Mouse (Mus musculus) G1E (cell line): Measurements from ENCODE around the gene Herc1. TPM values are rescaled to one million over a fixed set of nuclear protein-coding genes. Genes with fewer than 3 reads are reported as not detected.
"Not testable (repeated sequence)": the region's sequence is repeated elsewhere in the genome, so short reads cannot be mapped to it uniquely, and the experiment has no call there.

Experiments
- ATAC-seq: 2 replicates; pipeline ENCODE4 v1.8.0; 2016; ENCODE audit warnings: mild to moderate bottlenecking; ENCODE audit not compliant: insufficient number of reproducible peaks, poor library complexity, low FRiP score, severe bottlenecking; ENCODE audit errors: extremely low read depth
- DNase-seq: peaks from one replicate; pipeline ENCODE4 v3.0.0; 2012; ENCODE audit warnings: low spot score
- H3K27me3 ChIP-seq: 2 replicates; pipeline ENCODE4 v1.6.1; 2012; ENCODE audit warnings: mild to moderate bottlenecking, low read length, inconsistent platforms; ENCODE audit not compliant: insufficient read depth
- H3K36me3 ChIP-seq: replicated peaks from 2 replicates; pipeline ENCODE3; 2012; ENCODE audit warnings: mild to moderate bottlenecking, inconsistent platforms
- H3K4me1 ChIP-seq: 2 replicates; pipeline ENCODE4 v1.6.1; 2012; ENCODE audit warnings: low read depth, low read length, inconsistent platforms, mixed read lengths; ENCODE audit not compliant: insufficient read depth
- H3K4me3 ChIP-seq: 2 replicates; pipeline ENCODE4 v1.5.1; 2012; ENCODE audit warnings: low read depth, mild to moderate bottlenecking, inconsistent platforms, low read length, moderate library complexity, mixed read lengths
- H3K9me3 ChIP-seq: replicated peaks from 2 replicates; pipeline ENCODE4 v1.6.1; 2012; ENCODE audit warnings: inconsistent platforms
- CTCF ChIP-seq: IDR thresholded peaks from 2 replicates; pipeline ENCODE4 v1.5.1; 2012; ENCODE audit warnings: low read depth, low read length, inconsistent platforms, mixed read lengths
- GATA1 ChIP-seq: IDR thresholded peaks from 2 replicates; pipeline ENCODE4 v1.6.1; 2012; ENCODE audit warnings: borderline replicate concordance, low read length, inconsistent platforms, mixed read lengths
- GATA2 ChIP-seq: IDR thresholded peaks from 2 replicates; pipeline ENCODE4 v1.6.1; 2012; ENCODE audit warnings: low read depth, low read length, inconsistent platforms, borderline replicate concordance
- POLR2AphosphoS5 ChIP-seq: IDR thresholded peaks from 2 replicates; pipeline ENCODE4 v1.6.1; 2012; ENCODE audit warnings: low read depth, low read length, inconsistent platforms; ENCODE audit not compliant: insufficient replicate concordance
- TAL1 ChIP-seq: conservative IDR thresholded peaks from 2 replicates; pipeline ENCODE4 v1.6.1; 2012; ENCODE audit warnings: low read depth, low read length, inconsistent platforms, mixed read lengths
- polyA plus RNA-seq: library from polyadenylated mRNA; stranded (reverse); fragments of >175 nt; gene quantifications from 2 replicates; pipeline ENCODE4 v1.2.3, GENCODE M21; 2012
- total RNA-seq, 2 experiments: library from RNA; stranded (forward) in 1 of 2; stranded (reverse) in 1 of 2; fragments of 200-1000 nt in 1 of 2; fragments of >200 nt in 1 of 2; fragmentation: Nextera tagmentation in 1 of 2; gene quantifications; 2 replicates each; pipeline ENCODE4 v1.2.3; 2014 to 2017

Gene Herc1
- total and polyA plus RNA-seq, 3 experiments: 7.0 to 160 (median 105) TPM

GRCm38 (mm10) chr9:66368890-66369433, 18.7 kb downstream of the Herc1 start:
- H3K4me3 ChIP-seq: no peak overlapping the region
- no peak for ATAC-seq
- H3K36me3 ChIP-seq: peaks cover 19% of the 10 kb centered on the region
- peaks cover 33% of the 10 kb centered on the region for H3K4me1 ChIP-seq
- H3K9me3 ChIP-seq: no peaks in the 10 kb centered on the region
- no peaks in the 10 kb centered on the region for H3K27me3 ChIP-seq
- TF ChIP-seq POLR2AphosphoS5 (no peak), GATA2 (no peak), TAL1 (no peak), CTCF (no peak)
- no peak for DNase-seq

DNA sequence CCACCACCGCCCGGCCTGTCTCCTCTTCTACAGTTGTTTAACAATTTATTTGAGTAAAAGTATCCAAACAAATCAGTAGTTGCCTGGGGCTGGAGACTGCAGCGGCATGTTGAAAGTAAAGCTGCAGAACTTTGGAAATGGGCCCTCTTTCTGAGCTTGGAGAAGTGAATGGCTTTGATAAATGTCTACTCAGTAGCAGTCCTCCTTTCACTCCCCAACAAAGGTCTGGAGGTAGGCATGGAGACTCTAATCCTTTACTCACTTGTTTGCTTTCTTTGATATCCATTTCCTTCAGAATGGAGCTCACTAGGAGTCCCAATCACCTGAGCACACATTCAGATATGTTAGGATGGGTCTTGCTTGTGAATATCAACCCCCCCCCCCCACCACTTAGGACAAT, 20.1 kb downstream of the Herc1 start:
- peaks cover 25% of the 10 kb centered on the region for H3K36me3 ChIP-seq
- TF ChIP-seq TAL1: no peak
- no peak for TF ChIP-seq GATA1
- no peak for TF ChIP-seq POLR2AphosphoS5
- TF ChIP-seq GATA2: no peak
- TF ChIP-seq CTCF: no peak
- DNase-seq (no peak), ATAC-seq (no peak)
- H3K4me3 ChIP-seq: no peak overlapping the region
- no peaks in the 10 kb centered on the region for H3K9me3 ChIP-seq
- no peaks in the 10 kb centered on the region for H3K27me3 ChIP-seq
- peaks cover 40% of the 10 kb centered on the region for H3K4me1 ChIP-seq

- peaks cover 25% of the 10 kb centered on the region for H3K36me3 ChIP-seq
- no peak overlapping the region for H3K4me3 ChIP-seq
- peaks cover 40% of the 10 kb centered on the region for H3K4me1 ChIP-seq
- DNase-seq (no peak), ATAC-seq (no peak)
- TF ChIP-seq GATA1 (no peak), CTCF (no peak), POLR2AphosphoS5 (no peak), GATA2 (no peak), TAL1 (no peak)
- H3K27me3 ChIP-seq: no peaks in the 10 kb centered on the region
- H3K9me3 ChIP-seq: no peaks in the 10 kb centered on the region
Observed at GRCm38 (mm10) chr9:66370847-66371246, 20.6 kb downstream of the Herc1 start.

DNA sequence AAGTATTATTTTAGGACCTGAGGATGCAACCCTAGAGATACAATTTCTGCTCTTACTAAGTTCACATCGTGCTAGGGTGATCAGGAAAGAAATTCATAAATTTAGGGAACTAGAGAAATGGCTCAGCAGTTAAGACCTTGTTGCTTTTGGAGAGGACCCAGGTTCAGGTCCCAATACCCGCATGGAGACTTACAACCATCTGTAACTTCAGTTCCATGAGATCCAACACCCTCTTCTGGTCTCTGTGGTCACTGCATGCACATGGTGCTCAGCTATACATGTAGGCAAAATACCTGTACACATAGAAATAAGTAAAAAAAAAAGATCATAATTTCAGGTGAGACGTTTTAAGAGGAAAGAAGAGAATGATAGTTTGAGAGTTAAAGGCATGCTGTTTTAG, 23.2 kb downstream of the Herc1 start:
- Histone ChIP-seq H3K4me3 (no peak overlapping the region), H3K27me3 (no peaks in the 10 kb centered on the region), H3K9me3 (no peaks in the 10 kb centered on the region), H3K4me1 (peaks cover 42% of the 10 kb centered on the region), H3K36me3 (peaks cover 40% of the 10 kb centered on the region)
- no peak for ATAC-seq
- TF ChIP-seq GATA2: no peak
- TF ChIP-seq GATA1: no peak
- no peak for TF ChIP-seq TAL1
- no peak for TF ChIP-seq CTCF
- no peak for TF ChIP-seq POLR2AphosphoS5
- no peak for DNase-seq

DNA sequence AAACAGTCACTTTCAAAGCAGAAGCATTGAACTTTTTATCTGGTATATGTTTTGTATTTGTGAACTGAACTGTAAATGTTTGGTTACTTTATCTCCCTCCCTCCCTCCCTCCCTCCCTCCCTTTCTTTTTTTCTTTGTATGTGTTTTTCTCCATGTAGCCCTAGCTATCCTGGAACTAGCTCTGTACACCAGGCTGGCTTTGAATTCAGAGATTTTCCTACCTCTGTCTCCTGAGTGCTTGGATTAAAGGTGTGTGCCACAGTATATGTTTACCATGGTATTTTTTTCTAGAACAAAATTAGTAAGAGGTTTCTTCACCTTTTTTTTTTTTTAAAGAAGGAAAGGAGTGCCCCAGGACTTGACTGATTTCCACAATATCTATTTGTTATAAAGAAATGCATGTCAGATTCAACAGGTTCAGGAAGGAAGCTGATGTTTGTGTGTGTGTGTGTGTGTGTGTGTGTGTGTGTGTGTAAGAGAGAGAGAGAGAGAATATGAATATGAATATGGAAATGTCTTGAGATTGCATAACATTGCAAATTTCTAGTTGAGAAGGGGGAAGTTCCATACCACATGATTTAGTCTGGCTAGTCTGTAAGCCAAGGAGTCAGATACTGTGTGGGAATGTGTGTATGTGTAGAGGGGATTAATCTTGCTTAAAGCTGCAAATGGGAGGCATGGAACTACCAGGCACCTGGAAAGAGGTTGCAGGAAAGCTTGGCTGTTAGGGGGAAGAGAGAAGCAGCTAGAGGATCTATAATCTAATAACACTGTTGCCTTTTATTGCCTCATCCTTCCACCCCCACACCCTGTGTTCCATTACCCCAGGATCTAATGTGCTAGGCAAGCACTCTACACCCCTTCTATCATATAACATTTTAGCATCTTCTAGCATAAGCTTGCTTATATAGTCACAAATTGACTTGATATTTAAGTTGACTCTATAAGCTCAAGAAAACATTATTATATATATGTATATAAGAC, 24.5 kb downstream of the Herc1 start:
- Histone ChIP-seq H3K4me1 (peaks cover 33% of the 10 kb centered on the region), H3K36me3 (peaks cover 46% of the 10 kb centered on the region), H3K9me3 (no peaks in the 10 kb centered on the region), H3K27me3 (no peaks in the 10 kb centered on the region), H3K4me3 (no peak overlapping the region)
- ATAC-seq: no peak
- TF ChIP-seq POLR2AphosphoS5: no peak
- no peak for TF ChIP-seq CTCF
- TF ChIP-seq GATA2: no peak
- no peak for TF ChIP-seq GATA1
- no peak for TF ChIP-seq TAL1
- DNase-seq: no peak

DNA sequence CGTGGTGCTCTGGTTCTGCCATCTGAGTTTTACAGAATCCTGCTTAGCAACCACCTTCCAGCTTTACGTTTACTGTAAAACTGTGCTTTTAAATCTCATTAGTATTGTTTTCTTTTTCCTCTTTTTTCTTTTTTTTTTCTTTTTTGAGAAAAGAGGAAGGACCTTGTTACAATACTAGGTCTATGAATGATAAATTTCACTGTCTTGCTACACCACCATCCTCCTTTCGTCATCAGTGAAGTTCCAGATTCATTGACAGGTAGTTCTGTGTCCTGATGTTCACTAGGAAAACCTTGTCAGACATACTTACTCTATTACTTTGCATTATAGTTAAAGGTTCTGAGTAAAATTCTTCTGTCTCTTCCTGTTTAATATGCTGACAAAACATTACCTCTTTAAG, 33.2 kb downstream of the Herc1 start:
- H3K36me3 ChIP-seq: peaks cover 45% of the 10 kb centered on the region
- H3K27me3 ChIP-seq: no peaks in the 10 kb centered on the region
- TF ChIP-seq TAL1 (no peak), POLR2AphosphoS5 (no peak), GATA1 (no peak), CTCF (no peak), GATA2 (no peak)
- DNase-seq (no peak), ATAC-seq (no peak)
- no peaks in the 10 kb centered on the region for H3K4me1 ChIP-seq
- no peaks in the 10 kb centered on the region for H3K9me3 ChIP-seq
- H3K4me3 ChIP-seq: no peak overlapping the region

DNA sequence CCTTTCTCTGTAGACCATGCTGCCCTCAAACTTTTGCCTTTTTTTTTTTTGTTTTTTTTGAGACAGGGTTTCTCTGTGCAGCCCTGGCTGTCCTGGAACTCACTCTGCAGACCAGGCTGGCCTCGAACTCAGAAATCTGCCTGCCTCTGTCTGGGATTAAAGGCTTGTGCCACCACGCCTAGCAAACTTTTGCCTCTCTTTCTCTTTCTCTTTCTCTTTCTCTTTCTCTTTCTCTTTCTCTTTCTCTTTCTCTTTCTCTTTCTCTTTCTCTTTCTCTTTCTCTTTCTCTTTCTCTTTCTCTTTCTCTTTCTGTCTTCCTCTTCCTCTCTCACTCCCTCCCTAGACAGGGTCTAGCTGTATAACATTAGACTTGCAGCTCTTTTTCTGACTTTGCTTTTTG, 40.1 kb downstream of the Herc1 start:
- Histone ChIP-seq H3K4me1 (peaks cover 15% of the 10 kb centered on the region), H3K36me3 (peaks cover 58% of the 10 kb centered on the region)
- H3K27me3 ChIP-seq, DNase-seq, H3K9me3 ChIP-seq, H3K4me3 ChIP-seq, ATAC-seq: not testable (repeated sequence)
